Mouse (Mus musculus) heart, postnatal 0 days (tissue): ENCODE measurements around the gene Cp.
"Not testable (repeated sequence)": the region's sequence is repeated elsewhere in the genome, so short reads cannot be mapped to it uniquely, and the experiment has no call there.

Experiments used
- CTCF ChIP-seq: IDR thresholded peaks from 2 replicates; pipeline ENCODE4 v1.5.1; 2016; ENCODE audit warnings: antibody characterized with exemption, control low read depth, low read depth
- EP300 ChIP-seq: IDR thresholded peaks from 2 replicates; pipeline ENCODE4 v1.6.1; 2016; ENCODE audit warnings: antibody characterized with exemption, low read depth

- TF ChIP-seq CTCF, EP300: not testable (repeated sequence)
These were observed 87.9 kb downstream of the Cp start for GRCm38 (mm10) chr3:20044736-20045135.
